Mouse (Mus musculus) ES-E14 (cell line): ENCODE measurements around the gene Ntn1.

Experiments
- CHD2 ChIP-seq: IDR thresholded peaks from 2 replicates; pipeline ENCODE4 v1.6.1; 2014; ENCODE audit warnings: mild to moderate bottlenecking, low read depth, low read length, inconsistent platforms
- ZC3H11A ChIP-seq: IDR thresholded peaks from 2 replicates; pipeline ENCODE4 v1.6.1; 2012; ENCODE audit warnings: low read depth, mild to moderate bottlenecking, inconsistent platforms, low read length, borderline replicate concordance
- ZNF384 ChIP-seq: IDR thresholded peaks from 2 replicates; pipeline ENCODE4 v1.6.1; 2012; ENCODE audit warnings: low read depth, low read length, inconsistent platforms

GRCm38 (mm10) chr11:68290631-68291030 lies 110.0 kb downstream of the Ntn1 start:
- no peak for TF ChIP-seq ZNF384
- TF ChIP-seq ZC3H11A: no peak
- no peak for TF ChIP-seq CHD2
